Mouse (Mus musculus) testis, adult 2 months (tissue): ENCODE measurements around the gene Mgat5. TPM values are rescaled to one million over a fixed set of nuclear protein-coding genes. Genes with fewer than 3 reads are reported as not detected.
A peak's percentile ranks its signal among the peaks of the same experiment; 100 is the strongest.

Source experiments
- H3K27ac ChIP-seq: fragments of 200-500 bp; 2 replicates; pipeline ENCODE4 v1.5.1; 2012; ENCODE audit warnings: low read depth, low read length; ENCODE audit not compliant: control insufficient read depth, insufficient read depth
- H3K27me3 ChIP-seq: fragments of 200-500 bp; 2 replicates; pipeline ENCODE4 v1.6.1; 2012; ENCODE audit warnings: mild to moderate bottlenecking, low read length, moderate library complexity; ENCODE audit not compliant: control insufficient read depth, insufficient read depth
- H3K36me3 ChIP-seq: fragments of 200-500 bp; 2 replicates; pipeline ENCODE4 v1.6.1; 2012; ENCODE audit warnings: mild to moderate bottlenecking, low read length; ENCODE audit not compliant: control insufficient read depth, insufficient read depth
- H3K4me1 ChIP-seq: fragments of 200-500 bp; 2 replicates; pipeline ENCODE4 v1.6.1; 2012; ENCODE audit warnings: low read length; ENCODE audit not compliant: control insufficient read depth, insufficient read depth
- H3K4me3 ChIP-seq: fragments of 200-500 bp; 2 replicates; pipeline ENCODE4 v1.5.1; 2012; ENCODE audit warnings: low read depth, mild to moderate bottlenecking, low read length, moderate library complexity, mixed read lengths; ENCODE audit not compliant: control insufficient read depth
- CTCF ChIP-seq: fragments of 200-500 bp; IDR thresholded peaks from 2 replicates; pipeline ENCODE4 v1.5.1; 2012; ENCODE audit warnings: low read depth, mild to moderate bottlenecking, inconsistent platforms, low read length, moderate library complexity; ENCODE audit not compliant: control insufficient read depth, insufficient read depth, insufficient replicate concordance
- POLR2A ChIP-seq: fragments of 200-500 bp; IDR thresholded peaks from 2 replicates; pipeline ENCODE4 v1.6.1; 2012; ENCODE audit warnings: low read depth, mild to moderate bottlenecking, inconsistent platforms, low read length, moderate library complexity; ENCODE audit not compliant: control insufficient read depth
- polyA plus RNA-seq: library from polyadenylated mRNA; depleted of rRNA; stranded (reverse); fragments of >200 nt; gene quantifications from 2 replicates; pipeline ENCODE4 v1.2.3, GENCODE M21; 2012

Gene Mgat5
- polyA plus RNA-seq, 1 experiment, result 16.2 TPM

- Histone ChIP-seq H3K27ac (no peak overlapping the region), H3K27me3 (no peaks in the 10 kb centered on the region), H3K4me1 (no peaks in the 10 kb centered on the region), H3K4me3 (no peak overlapping the region), H3K36me3 (no peaks in the 10 kb centered on the region)
- TF ChIP-seq CTCF (no peak), POLR2A (no peak)
Observed at GRCm38 (mm10) chr1:127482911-127483310, 278.1 kb downstream of the Mgat5 start.

- Histone ChIP-seq H3K36me3 (no peaks in the 10 kb centered on the region), H3K27ac (no peak overlapping the region), H3K4me3 (no peak overlapping the region), H3K27me3 (no peaks in the 10 kb centered on the region), H3K4me1 (no peaks in the 10 kb centered on the region)
- no peak for TF ChIP-seq POLR2A
- TF ChIP-seq CTCF, result peak; percentile 45; the same call in 1 of the 2 replicates
Observed at GRCm38 (mm10) chr1:127484188-127484587, 279.4 kb downstream of the Mgat5 start.

GRCm38 (mm10) chr1:127484826-127485225 is 280.0 kb downstream of the Mgat5 start:
- H3K27ac ChIP-seq, result no peak overlapping the region
- H3K4me1 ChIP-seq, result no peaks in the 10 kb centered on the region
- TF ChIP-seq POLR2A, result no peak
- peak; percentile 79; the same call in 1 of the 2 replicates for TF ChIP-seq CTCF
- no peak overlapping the region for H3K4me3 ChIP-seq
- H3K27me3 ChIP-seq, result no peaks in the 10 kb centered on the region
- no peaks in the 10 kb centered on the region for H3K36me3 ChIP-seq

- Histone ChIP-seq H3K4me3 (no peak overlapping the region), H3K27me3 (no peaks in the 10 kb centered on the region), H3K4me1 (no peaks in the 10 kb centered on the region), H3K36me3 (no peaks in the 10 kb centered on the region), H3K27ac (no peak overlapping the region)
- TF ChIP-seq POLR2A (no peak), CTCF (peak; percentile 72; the same call in 1 of the 2 replicates)
Observed at GRCm38 (mm10) chr1:127487161-127487560, 282.3 kb downstream of the Mgat5 start.

- no peaks in the 10 kb centered on the region for H3K27me3 ChIP-seq
- no peak overlapping the region for H3K4me3 ChIP-seq
- TF ChIP-seq CTCF (peak; percentile 98), POLR2A (no peak)
- H3K36me3 ChIP-seq, result no peaks in the 10 kb centered on the region
- no peaks in the 10 kb centered on the region for H3K4me1 ChIP-seq
- H3K27ac ChIP-seq, result no peak overlapping the region
Observed at GRCm38 (mm10) chr1:127496737-127497543, 292.1 kb downstream of the Mgat5 start.

- Histone ChIP-seq H3K4me3 (no peak overlapping the region), H3K4me1 (no peaks in the 10 kb centered on the region)
- no peak for TF ChIP-seq POLR2A
- no peak for TF ChIP-seq CTCF
Observed at GRCm38 (mm10) chr1:127498746-127499145, 293.9 kb downstream of the Mgat5 start.

GRCm38 (mm10) chr1:127500219-127500618 is 295.4 kb downstream of the Mgat5 start:
- TF ChIP-seq POLR2A (no peak), CTCF (peak; percentile 88)
- no peak overlapping the region for H3K27ac ChIP-seq
- no peaks in the 10 kb centered on the region for H3K4me1 ChIP-seq
- H3K27me3 ChIP-seq, result no peaks in the 10 kb centered on the region
- no peaks in the 10 kb centered on the region for H3K36me3 ChIP-seq
- no peak overlapping the region for H3K4me3 ChIP-seq

More at GRCm38 (mm10) chr1:127498746-127499145, 293.9 kb downstream of the Mgat5 start:
- Histone ChIP-seq H3K27ac (no peak overlapping the region), H3K27me3 (no peaks in the 10 kb centered on the region), H3K36me3 (no peaks in the 10 kb centered on the region)

GRCm38 (mm10) chr1:127500701-127501100 is 295.9 kb downstream of the Mgat5 start:
- Histone ChIP-seq H3K4me1 (no peaks in the 10 kb centered on the region), H3K27me3 (no peaks in the 10 kb centered on the region), H3K4me3 (no peak overlapping the region), H3K36me3 (no peaks in the 10 kb centered on the region), H3K27ac (no peak overlapping the region)
- TF ChIP-seq POLR2A (no peak), CTCF (no peak)
